7 mouse cellular contexts compared by ENCODE assay signal in genomic region chr9:35267976-35268715, GRCm38 (mm10). TPM values are rescaled to one million over a fixed set of nuclear protein-coding genes. Genes with fewer than 3 reads are reported as not detected.
DNase-seq lines count a peak whose midpoint lies in the region; ATAC-seq lines count a peak whose summit lies in the region.

No protein-coding gene starts in this region.

- H3K9me3 ChIP-seq in hindbrain, embryonic 12.5 days (replicated peaks): no peaks in the 10 kb centered on the region
- no peaks in the 10 kb centered on the region for H3K9me3 ChIP-seq in midbrain, embryonic 10.5 days (replicated peaks)

- WGBS in hindbrain, embryonic 12.5 days: 3% methylated on average over 21 of the region's 21 CpGs
- 2% methylated on average over 21 of the region's 21 CpGs for WGBS in midbrain, embryonic 10.5 days

- peak overlapping the region; percentile 68; the same call in 1 of the 2 replicates for H3K27ac ChIP-seq in hindbrain, embryonic 12.5 days
- H3K27ac ChIP-seq in midbrain, embryonic 10.5 days (replicated peaks): peak overlapping the region; percentile 89

- peak; percentile 62 for ATAC-seq in hindbrain, embryonic 12.5 days (ENCODE audit: low FRiP score)

- H3K4me2 ChIP-seq in hindbrain, embryonic 12.5 days (replicated peaks): peak overlapping the region; percentile 80

- H3K4me1 ChIP-seq in hindbrain, embryonic 12.5 days: peaks cover 14% of the 10 kb centered on the region
- H3K4me1 ChIP-seq in midbrain, embryonic 10.5 days: peaks cover 23% of the 10 kb centered on the region

- H3K9ac ChIP-seq in hindbrain, embryonic 12.5 days: peak overlapping the region; percentile 72

- DNase-seq in right cerebral cortex, postnatal 4 days: peak; percentile 12
- DNase-seq in right cerebral cortex, adult 18-20 months: no peak
- DNase-seq in embryo, embryonic 11 days: peak; percentile 22
- peak; percentile 24 for DNase-seq in midbrain, embryonic 10.5 days (ENCODE audit: low spot score)
- DNase-seq in spleen, adult 18-20 months: no peak
- DNase-seq in ovary, postnatal 36 days (ENCODE audit: low spot score): no peak

- peak overlapping the region; percentile 61 for H3K4me3 ChIP-seq in hindbrain, embryonic 12.5 days
- peak overlapping the region; percentile 77 for H3K4me3 ChIP-seq in midbrain, embryonic 10.5 days

- H3K27me3 ChIP-seq in hindbrain, embryonic 12.5 days: no peaks in the 10 kb centered on the region
- no peaks in the 10 kb centered on the region for H3K27me3 ChIP-seq in midbrain, embryonic 10.5 days (ENCODE audit: low read depth, poor library complexity, severe bottlenecking)

- peaks cover 13% of the 10 kb centered on the region for H3K36me3 ChIP-seq in hindbrain, embryonic 12.5 days
- peaks cover 32% of the 10 kb centered on the region for H3K36me3 ChIP-seq in midbrain, embryonic 10.5 days

RNA-seq across cellular contexts. Expression of gene Rpusd4, which starts 0.5 kb away (rescaled TPM):
- 24.2 and 26.4 TPM in 2 replicates for polyA plus RNA-seq in hindbrain, embryonic 12.5 days (2016; fragmentation: Nextera tagmentation; extraction: Ambion mirVana)
- polyA plus RNA-seq in midbrain, embryonic 10.5 days (2016; fragmentation: Nextera tagmentation; extraction: Ambion mirVana): 28.6 and 32.2 TPM in 2 replicates

RNA-seq across cellular contexts. Expression of gene Fam118b, which starts 0.5 kb away (rescaled TPM):
- 62.2 and 62.6 TPM in 2 replicates for polyA plus RNA-seq in hindbrain, embryonic 12.5 days (2016; fragmentation: Nextera tagmentation; extraction: Ambion mirVana)
- polyA plus RNA-seq in midbrain, embryonic 10.5 days (2016; fragmentation: Nextera tagmentation; extraction: Ambion mirVana): 71.7 and 72.7 TPM in 2 replicates

RNA-seq across cellular contexts. Expression of gene Foxred1, which starts 57.3 kb away (rescaled TPM):
- 45.7 and 50.4 TPM in 2 replicates for polyA plus RNA-seq in hindbrain, embryonic 12.5 days (2016; fragmentation: Nextera tagmentation; extraction: Ambion mirVana)
- polyA plus RNA-seq in midbrain, embryonic 10.5 days (2016; fragmentation: Nextera tagmentation; extraction: Ambion mirVana): 54.6 and 57.2 TPM in 2 replicates

Comparison
In these comparisons a context has a peak if more than half of its experiments do, and no peak if none do; other contexts are left out.
1. DNase-seq: peak in right cerebral cortex, postnatal 4 days (single experiment), embryo, embryonic 11 days (single experiment) and midbrain, embryonic 10.5 days (single experiment); none in right cerebral cortex, adult 18-20 months (single experiment), spleen, adult 18-20 months (0 of 2) and ovary, postnatal 36 days (single experiment).